Mouse (Mus musculus) neutrophil, adult 5-6 weeks (primary cell): Measurements from ENCODE around the gene Man2a2. TPM values are rescaled to one million over a fixed set of nuclear protein-coding genes. Genes with fewer than 3 reads are reported as not detected.

Experiments used
- ATAC-seq: fragments of 151-379, 151-347 bp; 2 replicates; pipeline ENCODE4 v1.8.0; 2017; ENCODE audit warnings: mild to moderate bottlenecking, moderate TSS enrichment; ENCODE audit not compliant: insufficient number of reproducible peaks, poor library complexity, low FRiP score, severe bottlenecking; ENCODE audit errors: extremely low read depth
- total RNA-seq: library from RNA; stranded (forward); fragments of 200-1000 nt; gene quantifications from 2 replicates; pipeline ENCODE4 v1.2.3, GENCODE M21; 2017

Man2a2 gene
- total RNA-seq, 1 experiment from 2014 or later, result 46.7 TPM

- ATAC-seq, result no peak
These were observed 55.4 kb downstream of the Man2a2 start for GRCm38 (mm10) chr7:80315733-80316132.

- ATAC-seq, result no peak
These were observed 60.4 kb downstream of the Man2a2 start for GRCm38 (mm10) chr7:80310771-80311170.

- no peak for ATAC-seq
These were observed 63.4 kb downstream of the Man2a2 start for GRCm38 (mm10) chr7:80307766-80308165.

GRCm38 (mm10) chr7:80301522-80301921 is 69.7 kb downstream of the Man2a2 start:
- no peak for ATAC-seq

GRCm38 (mm10) chr7:80299568-80299967 is 71.6 kb downstream of the Man2a2 start:
- no peak for ATAC-seq

Other genes starting within 250 kb of the Man2a2 start
- 41.3 and 42.9 TPM in 2 replicates for gene Sema4b, start 184.5 kb downstream of the Man2a2 start, total RNA-seq
- gene Cib1, start 138.6 kb downstream of the Man2a2 start, total RNA-seq, result 72.9 and 88.3 TPM in 2 replicates
- gene Gdpgp1, start 138.5 kb downstream of the Man2a2 start, total RNA-seq, result 3.4 and 4.9 TPM in 2 replicates
- 0.61 and 2.7 TPM in 2 replicates for gene Ttll13, start 125.0 kb downstream of the Man2a2 start, total RNA-seq
- 33.8 and 39.5 TPM in 2 replicates for gene Ngrn, start 110.2 kb downstream of the Man2a2 start, total RNA-seq
- 21.1 and 26.4 TPM in 2 replicates for gene Vps33b, start 101.7 kb downstream of the Man2a2 start, total RNA-seq
- gene Prc1, start 76.9 kb downstream of the Man2a2 start, total RNA-seq, result 5.7 and 6.1 TPM in 2 replicates
- 23.1 and 27.9 TPM in 2 replicates for gene Rccd1, start 46.9 kb downstream of the Man2a2 start, total RNA-seq
- 44.4 and 48.0 TPM in 2 replicates for gene Unc45a, start 30.4 kb downstream of the Man2a2 start, total RNA-seq
- gene Hddc3, start 28.3 kb downstream of the Man2a2 start, total RNA-seq, result 6.6 and 19.4 TPM in 2 replicates
- gene Fes, start 16.6 kb upstream of the Man2a2 start, total RNA-seq, result 221 and 270 TPM in 2 replicates
- 63.9 and 69.6 TPM in 2 replicates for gene Furin, start 34.1 kb upstream of the Man2a2 start, total RNA-seq
- 8.4 and 9.8 TPM in 2 replicates for gene Blm, start 163.7 kb upstream of the Man2a2 start, total RNA-seq